Mouse (Mus musculus) kidney, embryonic 16.5 days (tissue): ENCODE results near the gene Hnf1b. TPM values are rescaled to one million over a fixed set of nuclear protein-coding genes. Genes with fewer than 3 reads are reported as not detected.

Experiments used
- ATAC-seq: fragments of 200-750 bp; cut with Nextera tagmentation; 2 replicates; pipeline ENCODE4 v1.8.0; 2017; ENCODE audit warnings: moderate TSS enrichment; ENCODE audit not compliant: low FRiP score, low TSS enrichment
- H3K27ac ChIP-seq: fragments of 300-500 bp; sonication (generic); 2 replicates; pipeline ENCODE4 v1.5.1; 2014; ENCODE audit warnings: low read length
- H3K27me3 ChIP-seq: fragments of 300-500 bp; sonication (generic); 2 replicates; pipeline ENCODE4 v1.6.1; 2014; ENCODE audit warnings: low read length, control low read depth, mixed read lengths; ENCODE audit not compliant: insufficient read depth
- H3K36me3 ChIP-seq: fragments of 300-500 bp; sonication (generic); 2 replicates; pipeline ENCODE4 v1.6.1; 2014; ENCODE audit warnings: low read length, control low read depth, mixed read lengths; ENCODE audit not compliant: insufficient read depth
- H3K4me1 ChIP-seq: fragments of 300-500 bp; sonication (generic); 2 replicates; pipeline ENCODE4 v1.6.1; 2014; ENCODE audit warnings: low read length, control low read depth, mixed read lengths; ENCODE audit not compliant: insufficient read depth
- H3K4me2 ChIP-seq: fragments of 300-500 bp; sonication (generic); replicated peaks from 2 replicates; pipeline ENCODE4 v1.6.1; 2014; ENCODE audit warnings: low read depth, low read length
- H3K4me3 ChIP-seq: fragments of 300-500 bp; sonication (generic); 2 replicates; pipeline ENCODE4 v1.5.1; 2014; ENCODE audit warnings: mild to moderate bottlenecking, low read length
- H3K9ac ChIP-seq: fragments of 300-500 bp; sonication (generic); replicated peaks from 2 replicates; pipeline ENCODE4 v1.6.1; 2014; ENCODE audit warnings: low read length
- H3K9me3 ChIP-seq: fragments of 300-500 bp; sonication (generic); 2 replicates; pipeline ENCODE4 v1.6.1; 2016; ENCODE audit warnings: low read length, control low read depth
- WGBS: fragments of 180-500 bp; shearing (Covaris S2); extraction: QIAGEN DNeasy Blood & Tissue Kit; methylation state at CpG from one replicate; pipeline ENCODE4 v1.1.7; 2014; 5-methylcytosine and 5-hydroxymethylcytosine counted together
- polyA plus RNA-seq: library from polyadenylated mRNA; unstranded; fragments of >200 nt; fragmentation: Nextera tagmentation; extraction: Ambion mirVana; gene quantifications from 2 replicates; pipeline ENCODE4 v1.2.1, GENCODE M21; 2015

The Hnf1b gene
- polyA plus RNA-seq, 1 experiment from 2014 or later, result 90.9 TPM

GRCm38 (mm10) chr11:83869147-83869546, 19.3 kb downstream of the Hnf1b start:
- Histone ChIP-seq H3K4me2 (no peak overlapping the region), H3K4me1 (no peaks in the 10 kb centered on the region), H3K9ac (no peak overlapping the region), H3K4me3 (no peak overlapping the region), H3K27me3 (no peaks in the 10 kb centered on the region), H3K27ac (no peak overlapping the region), H3K36me3 (peaks cover 15% of the 10 kb centered on the region; the same call in 1 of the 2 replicates), H3K9me3 (no peaks in the 10 kb centered on the region)
- no peak for ATAC-seq
- WGBS, result 13% methylated on average over 1 of the region's 1 CpGs

GRCm38 (mm10) chr11:83869686-83870085, 19.8 kb downstream of the Hnf1b start:
- WGBS, result 67% methylated on average over 3 of the region's 3 CpGs
- no peak for ATAC-seq
- no peaks in the 10 kb centered on the region for H3K27me3 ChIP-seq
- H3K36me3 ChIP-seq, result 0 out of 2 replicates have a peak, but pooled peaks cover 12% of the 10 kb centered on the region
- no peak overlapping the region for H3K4me2 ChIP-seq
- no peak overlapping the region for H3K4me3 ChIP-seq
- no peak overlapping the region for H3K27ac ChIP-seq
- no peak overlapping the region for H3K9ac ChIP-seq
- no peaks in the 10 kb centered on the region for H3K9me3 ChIP-seq
- H3K4me1 ChIP-seq, result no peaks in the 10 kb centered on the region

- H3K9ac ChIP-seq, result no peak overlapping the region
- ATAC-seq, result no peak
- no peak overlapping the region for H3K27ac ChIP-seq
- no peaks in the 10 kb centered on the region for H3K27me3 ChIP-seq
- H3K4me2 ChIP-seq, result no peak overlapping the region
- H3K9me3 ChIP-seq, result no peaks in the 10 kb centered on the region
- H3K4me1 ChIP-seq, result no peaks in the 10 kb centered on the region
- 68% methylated on average over 9 of the region's 9 CpGs for WGBS
- H3K4me3 ChIP-seq, result no peak overlapping the region
- 0 out of 2 replicates have a peak, but pooled peaks cover 3% of the 10 kb centered on the region for H3K36me3 ChIP-seq
Measured at GRCm38 (mm10) chr11:83871780-83872554, 22.1 kb downstream of the Hnf1b start.

GRCm38 (mm10) chr11:83873509-83873908, 23.6 kb downstream of the Hnf1b start:
- H3K9me3 ChIP-seq, result no peaks in the 10 kb centered on the region
- H3K27me3 ChIP-seq, result no peaks in the 10 kb centered on the region
- no peak overlapping the region for H3K4me2 ChIP-seq
- no peaks in the 10 kb centered on the region for H3K4me1 ChIP-seq
- no peak overlapping the region for H3K9ac ChIP-seq
- H3K27ac ChIP-seq, result no peak overlapping the region
- 20% methylated on average over 9 of the region's 9 CpGs for whole genome bisulfite sequencing
- no peak for ATAC-seq
- no peak overlapping the region for H3K4me3 ChIP-seq
- H3K36me3 ChIP-seq, result no peaks in the 10 kb centered on the region

- Histone ChIP-seq H3K9ac (no peak overlapping the region), H3K4me3 (no peak overlapping the region), H3K4me2 (no peak overlapping the region), H3K4me1 (no peaks in the 10 kb centered on the region), H3K36me3 (0 out of 2 replicates have a peak, but pooled peaks cover 6% of the 10 kb centered on the region), H3K27me3 (no peaks in the 10 kb centered on the region), H3K9me3 (no peaks in the 10 kb centered on the region), H3K27ac (no peak overlapping the region)
- no peak for ATAC-seq
- 92% methylated on average over 7 of the region's 7 CpGs for WGBS
Measured at GRCm38 (mm10) chr11:83876630-83877029, 26.8 kb downstream of the Hnf1b start.

GRCm38 (mm10) chr11:83877765-83878164, 27.9 kb downstream of the Hnf1b start:
- 65% methylated on average over 8 of the region's 8 CpGs for WGBS
- Histone ChIP-seq H3K27ac (no peak overlapping the region), H3K4me2 (no peak overlapping the region), H3K36me3 (0 out of 2 replicates have a peak, but pooled peaks cover 6% of the 10 kb centered on the region), H3K9ac (no peak overlapping the region), H3K9me3 (no peaks in the 10 kb centered on the region), H3K4me1 (no peaks in the 10 kb centered on the region), H3K27me3 (no peaks in the 10 kb centered on the region), H3K4me3 (no peak overlapping the region)
- ATAC-seq, result no peak

- H3K9me3 ChIP-seq, result no peaks in the 10 kb centered on the region
- H3K9ac ChIP-seq, result no peak overlapping the region
- no peaks in the 10 kb centered on the region for H3K4me1 ChIP-seq
- H3K36me3 ChIP-seq, result peaks cover 7% of the 10 kb centered on the region; the same call in 1 of the 2 replicates
- H3K27ac ChIP-seq, result no peak overlapping the region
- H3K4me2 ChIP-seq, result no peak overlapping the region
- no peak overlapping the region for H3K4me3 ChIP-seq
- 70% methylated on average over 4 of the region's 4 CpGs for WGBS
- H3K27me3 ChIP-seq, result no peaks in the 10 kb centered on the region
- ATAC-seq, result no peak
Measured at GRCm38 (mm10) chr11:83878417-83878952, 28.6 kb downstream of the Hnf1b start.

- Histone ChIP-seq H3K36me3 (peaks cover 9% of the 10 kb centered on the region; the same call in 1 of the 2 replicates), H3K4me1 (no peaks in the 10 kb centered on the region), H3K4me2 (no peak overlapping the region), H3K27ac (no peak overlapping the region), H3K9me3 (no peaks in the 10 kb centered on the region), H3K9ac (no peak overlapping the region), H3K4me3 (no peak overlapping the region), H3K27me3 (no peaks in the 10 kb centered on the region)
- WGBS, result 79% methylated on average over 3 of the region's 3 CpGs
- ATAC-seq, result no peak
Measured at GRCm38 (mm10) chr11:83879130-83879529, 29.3 kb downstream of the Hnf1b start.

GRCm38 (mm10) chr11:83881438-83881837, 31.6 kb downstream of the Hnf1b start:
- H3K36me3 ChIP-seq, result peaks cover 12% of the 10 kb centered on the region; the same call in 1 of the 2 replicates
- no peaks in the 10 kb centered on the region for H3K9me3 ChIP-seq
- H3K27me3 ChIP-seq, result no peaks in the 10 kb centered on the region
- no peak for ATAC-seq
- no peak overlapping the region for H3K9ac ChIP-seq
- H3K4me2 ChIP-seq, result no peak overlapping the region
- H3K4me3 ChIP-seq, result no peak overlapping the region
- no peak overlapping the region for H3K27ac ChIP-seq
- 85% methylated on average over 5 of the region's 5 CpGs for WGBS
- no peaks in the 10 kb centered on the region for H3K4me1 ChIP-seq

- Histone ChIP-seq H3K4me1 (no peaks in the 10 kb centered on the region), H3K9ac (no peak overlapping the region), H3K36me3 (peaks cover 12% of the 10 kb centered on the region; the same call in 1 of the 2 replicates), H3K9me3 (no peaks in the 10 kb centered on the region), H3K27ac (no peak overlapping the region), H3K27me3 (no peaks in the 10 kb centered on the region), H3K4me2 (no peak overlapping the region), H3K4me3 (no peak overlapping the region)
- no peak for ATAC-seq
- 31% methylated on average over 6 of the region's 6 CpGs for WGBS
Measured at GRCm38 (mm10) chr11:83882552-83882951, 32.7 kb downstream of the Hnf1b start.
